Mouse (Mus musculus): ENCODE data around the gene Pdzd7. TPM values are rescaled to one million over a fixed set of nuclear protein-coding genes. Genes with fewer than 3 reads are reported as not detected.

Gene Pdzd7
- total RNA-seq (2014; rRNA removed) = 4.8 and 7.7 TPM in 2 replicates
- 1.9 and 2.5 TPM in 2 replicates for polyA plus RNA-seq (2015; fragmentation: Nextera tagmentation; extraction: Ambion mirVana)

- DNase-seq (ENCODE audit: low spot score) (no peak), ATAC-seq (no peak)
- Histone ChIP-seq H3K27ac (peak within 1 kb of the TSS; percentile 91), H3K27me3 (ENCODE audit: insufficient read depth, low read length) (no peaks in the 10 kb centered on the region), H3K9me3 (ENCODE audit: low read length) (no peaks in the 10 kb centered on the region), H3K4me2 (ENCODE audit: low read depth, low read length) (peak within 1 kb of the TSS; percentile 87), H3K9ac (replicated peaks; ENCODE audit: low read length) (peak within 1 kb of the TSS; percentile 66), H3K4me3 (ENCODE audit: low read length) (peak within 1 kb of the TSS; percentile 51), H3K36me3 (ENCODE audit: insufficient read depth, low read length) (peaks cover 5% of the 10 kb centered on the region; the same call in 1 of the 2 replicates), H3K4me1 (ENCODE audit: insufficient read depth, low read length) (peaks cover 8% of the 10 kb centered on the region; the same call in 1 of the 2 replicates)
- 81% methylated on average over 5 of the region's 5 CpGs for WGBS
- TF ChIP-seq CTCF (IDR thresholded peaks at IDR 0.05; ENCODE audit: low read depth) = no peak
These were observed at the start of gene Pdzd7 for GRCm38 (mm10) chr19:45045651-45046050. Gene Pdzd7 (minus strand): TSS chr19:45045717.

DNA sequence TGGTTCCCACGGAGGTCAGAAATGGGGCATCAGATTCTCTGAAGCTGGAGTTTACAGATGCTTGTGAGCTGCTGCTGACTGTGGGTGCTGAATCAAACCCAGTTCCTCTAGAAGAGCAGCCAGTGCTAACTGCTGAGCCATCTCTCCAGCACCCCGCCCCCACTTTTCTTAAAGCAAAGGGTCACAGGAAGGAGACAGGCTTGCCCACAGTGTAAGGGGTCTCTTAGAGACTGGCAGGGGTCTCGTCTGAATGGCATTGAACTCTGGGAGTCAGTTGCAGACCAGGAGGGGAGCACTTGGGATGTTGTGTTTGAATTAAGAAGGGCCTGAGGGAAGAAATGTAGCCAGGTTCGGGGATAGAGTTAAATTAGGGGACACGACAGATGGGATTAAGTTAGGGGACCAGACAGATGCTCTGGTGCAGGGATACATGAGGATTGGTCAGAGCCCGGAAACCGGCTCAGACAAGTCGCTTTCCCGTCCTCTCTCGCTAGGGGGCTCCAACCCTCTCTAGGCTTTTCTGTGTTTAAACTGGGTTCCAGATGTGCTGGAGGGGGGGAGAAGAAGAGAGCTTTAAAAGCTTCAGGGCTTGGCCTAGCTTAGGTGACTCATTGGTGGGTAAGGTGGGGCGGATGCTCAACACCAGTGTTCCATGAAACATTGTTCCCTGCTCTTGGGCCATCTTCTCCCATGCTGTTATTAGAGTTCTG lies 36.5 kb upstream of the Pdzd7 start:
- H3K27ac ChIP-seq = no peak overlapping the region
- no peaks in the 10 kb centered on the region for H3K9me3 ChIP-seq (ENCODE audit: low read length)
- WGBS = 22% methylated on average over 11 of the region's 11 CpGs
- peaks cover 16% of the 10 kb centered on the region for H3K4me1 ChIP-seq (ENCODE audit: insufficient read depth, low read length)
- no peak overlapping the region for H3K4me3 ChIP-seq (ENCODE audit: low read length)
- peaks cover 40% of the 10 kb centered on the region for H3K27me3 ChIP-seq (ENCODE audit: insufficient read depth, low read length)
- H3K4me2 ChIP-seq (ENCODE audit: low read depth, low read length) = no peak overlapping the region
- DNase-seq (ENCODE audit: low spot score) (peak; percentile 67), ATAC-seq (no peak)
- TF ChIP-seq CTCF (IDR thresholded peaks at IDR 0.05; ENCODE audit: low read depth) = peak; percentile 58
- no peaks in the 10 kb centered on the region for H3K36me3 ChIP-seq (ENCODE audit: insufficient read depth, low read length)
- no peak overlapping the region for H3K9ac ChIP-seq (replicated peaks; ENCODE audit: low read length)

GRCm38 (mm10) chr19:45081279-45081678 lies 35.8 kb upstream of the Pdzd7 start:
- peak; percentile 35 for ATAC-seq

DNA sequence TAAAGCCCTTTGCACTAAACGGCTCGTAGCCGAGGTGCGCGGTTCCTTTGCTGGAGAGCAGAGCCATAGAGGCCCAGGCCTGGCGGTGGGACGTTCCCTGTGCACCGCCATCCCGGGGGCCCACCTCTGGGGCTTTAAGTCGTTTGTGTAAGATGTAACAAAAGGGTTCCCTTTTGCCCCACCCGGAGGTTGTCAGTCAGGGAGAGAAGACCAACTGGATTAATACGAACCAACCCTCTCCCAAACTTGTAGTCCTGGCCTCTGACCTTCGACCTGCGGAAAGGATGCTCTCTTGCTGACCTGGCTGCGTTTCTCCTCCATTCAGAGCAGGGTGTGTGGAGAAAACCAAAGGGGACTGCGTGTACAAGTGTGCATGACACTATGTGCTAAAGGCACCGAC lies 35.2 kb upstream of the Pdzd7 start:
- Histone ChIP-seq H3K4me1 (ENCODE audit: insufficient read depth, low read length) (peaks cover 25% of the 10 kb centered on the region), H3K27me3 (ENCODE audit: insufficient read depth, low read length) (peaks cover 45% of the 10 kb centered on the region), H3K4me2 (ENCODE audit: low read depth, low read length) (peak overlapping the region; percentile 60), H3K9me3 (ENCODE audit: low read length) (no peaks in the 10 kb centered on the region), H3K9ac (replicated peaks; ENCODE audit: low read length) (peak overlapping the region; percentile 33; the same call in 1 of the 2 replicates), H3K4me3 (ENCODE audit: low read length) (peak overlapping the region; percentile 30), H3K36me3 (ENCODE audit: insufficient read depth, low read length) (no peaks in the 10 kb centered on the region), H3K27ac (no peak overlapping the region)
- 2% methylated on average over 17 of the region's 17 CpGs for WGBS
- ATAC-seq (no peak), DNase-seq (ENCODE audit: low spot score) (no peak)
- no peak for TF ChIP-seq CTCF (IDR thresholded peaks at IDR 0.05; ENCODE audit: low read depth)

More at GRCm38 (mm10) chr19:45081279-45081678, 35.8 kb upstream of the Pdzd7 start:
- H3K9me3 ChIP-seq (ENCODE audit: low read length) = no peaks in the 10 kb centered on the region
- peak overlapping the region; percentile 60 for H3K4me2 ChIP-seq (ENCODE audit: low read depth, low read length)
- no peak overlapping the region for H3K27ac ChIP-seq
- DNase-seq (ENCODE audit: low spot score) = peak; percentile 82
- TF ChIP-seq CTCF (IDR thresholded peaks at IDR 0.05; ENCODE audit: low read depth) = peak; percentile 95
- 0% methylated on average over 5 of the region's 5 CpGs for WGBS
- peak overlapping the region; percentile 30 for H3K4me3 ChIP-seq (ENCODE audit: low read length)
- peaks cover 43% of the 10 kb centered on the region for H3K27me3 ChIP-seq (ENCODE audit: insufficient read depth, low read length)
- no peak overlapping the region for H3K9ac ChIP-seq (replicated peaks; ENCODE audit: low read length)
- no peaks in the 10 kb centered on the region for H3K36me3 ChIP-seq (ENCODE audit: insufficient read depth, low read length)
- peaks cover 23% of the 10 kb centered on the region for H3K4me1 ChIP-seq (ENCODE audit: insufficient read depth, low read length)

DNA sequence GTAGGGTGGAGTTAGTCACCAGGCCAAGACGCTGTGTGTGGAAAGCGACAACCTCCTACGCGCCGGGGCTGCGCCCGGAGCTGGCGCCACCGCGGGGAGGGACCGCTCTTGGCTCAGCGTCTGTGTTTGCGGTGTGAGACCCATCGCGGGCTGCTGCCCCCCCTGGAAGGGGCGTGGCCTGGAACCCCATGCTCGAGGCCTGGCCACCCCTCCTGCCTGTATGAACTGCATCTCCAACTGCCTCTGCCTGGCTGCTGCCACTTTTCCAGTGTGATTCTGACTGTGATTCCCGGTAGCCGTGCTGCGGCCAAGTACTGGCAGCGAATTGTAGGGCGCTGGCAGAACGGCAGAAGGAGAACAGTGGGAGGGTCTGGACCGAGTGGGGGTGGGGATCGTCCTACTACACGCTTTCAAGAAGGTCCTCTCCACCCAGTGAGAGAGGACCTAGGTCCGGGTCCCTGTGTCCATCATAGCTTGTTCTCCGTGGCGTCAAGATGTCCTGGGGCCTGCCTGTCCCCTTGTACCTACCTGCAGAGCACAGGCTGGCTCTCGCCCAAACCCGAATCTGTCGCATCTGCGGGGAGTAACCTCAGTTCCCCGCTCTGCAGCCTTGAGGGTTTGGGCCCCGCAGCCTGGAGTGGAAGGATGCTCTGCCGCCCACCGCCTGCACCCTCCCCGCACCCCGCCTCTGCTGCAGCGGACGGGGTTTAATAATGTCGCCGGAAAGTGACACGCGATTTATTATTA lies 34.4 kb upstream of the Pdzd7 start:
- H3K4me3 ChIP-seq (ENCODE audit: low read length) = peak overlapping the region; percentile 30
- 1% methylated on average over 45 of the region's 45 CpGs for WGBS
- no peaks in the 10 kb centered on the region for H3K9me3 ChIP-seq (ENCODE audit: low read length)
- DNase-seq (ENCODE audit: low spot score) (peak; percentile 51), ATAC-seq (no peak)
- peaks cover 25% of the 10 kb centered on the region for H3K4me1 ChIP-seq (ENCODE audit: insufficient read depth, low read length)
- peak overlapping the region; percentile 33; the same call in 1 of the 2 replicates for H3K9ac ChIP-seq (replicated peaks; ENCODE audit: low read length)
- peak overlapping the region; percentile 60 for H3K4me2 ChIP-seq (ENCODE audit: low read depth, low read length)
- H3K36me3 ChIP-seq (ENCODE audit: insufficient read depth, low read length) = no peaks in the 10 kb centered on the region
- no peak overlapping the region for H3K27ac ChIP-seq
- TF ChIP-seq CTCF (IDR thresholded peaks at IDR 0.05; ENCODE audit: low read depth) = no peak
- H3K27me3 ChIP-seq (ENCODE audit: insufficient read depth, low read length) = peaks cover 45% of the 10 kb centered on the region

DNA sequence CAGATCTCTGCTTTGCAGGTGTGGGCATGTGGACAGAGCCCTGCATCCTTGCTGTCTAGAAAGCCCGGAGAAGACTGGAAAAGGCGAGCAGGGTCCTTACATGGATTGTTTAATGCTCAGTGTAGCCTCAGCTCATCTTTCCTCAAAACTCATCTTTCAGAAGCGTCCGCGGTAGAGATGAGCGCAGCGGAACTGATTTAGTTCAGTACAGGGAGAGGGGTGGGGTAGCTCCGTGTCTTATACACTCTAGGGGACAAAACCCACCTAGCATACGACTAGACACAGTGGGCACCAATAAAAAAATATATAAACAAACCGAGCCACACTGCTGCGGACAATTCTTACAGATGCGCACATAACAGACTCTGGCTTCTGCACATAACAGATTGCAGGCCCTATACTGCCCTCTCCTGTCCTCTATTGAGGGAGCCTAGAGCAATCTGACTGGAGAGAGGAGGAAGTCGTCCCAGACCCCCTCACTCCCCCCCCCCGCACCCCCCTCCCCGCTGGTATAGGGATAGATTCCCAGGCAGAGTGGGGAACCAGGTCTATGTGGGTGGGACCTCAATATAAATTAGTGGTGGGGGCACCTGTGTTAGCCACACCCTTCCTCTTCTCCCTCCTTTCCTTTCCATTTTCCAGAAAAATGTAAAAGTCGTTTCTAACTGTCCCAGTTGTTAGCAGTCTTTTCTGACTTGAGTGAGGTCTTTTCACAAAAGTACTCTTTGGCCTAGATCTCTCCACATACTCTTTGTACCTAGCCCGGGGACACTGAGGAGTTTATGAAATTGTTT lies 33.7 kb upstream of the Pdzd7 start:
- H3K27ac ChIP-seq = no peak overlapping the region
- peak; percentile 59 for DNase-seq (ENCODE audit: low spot score)
- no peaks in the 10 kb centered on the region for H3K9me3 ChIP-seq (ENCODE audit: low read length)
- H3K27me3 ChIP-seq (ENCODE audit: insufficient read depth, low read length) = peaks cover 45% of the 10 kb centered on the region
- WGBS = 7% methylated on average over 17 of the region's 17 CpGs
- no peaks in the 10 kb centered on the region for H3K36me3 ChIP-seq (ENCODE audit: insufficient read depth, low read length)
- H3K4me1 ChIP-seq (ENCODE audit: insufficient read depth, low read length) = peaks cover 25% of the 10 kb centered on the region
- H3K9ac ChIP-seq (replicated peaks; ENCODE audit: low read length) = no peak overlapping the region
- peak; percentile 33; the same call in 1 of the 2 replicates for ATAC-seq
- peak overlapping the region; percentile 30 for H3K4me3 ChIP-seq (ENCODE audit: low read length)
- peak overlapping the region; percentile 60 for H3K4me2 ChIP-seq (ENCODE audit: low read depth, low read length)
- TF ChIP-seq CTCF (IDR thresholded peaks at IDR 0.05; ENCODE audit: low read depth) = peak; percentile 59
